Mouse (Mus musculus) subcutaneous adipose tissue, adult 2 months (tissue): ENCODE measurements around the gene 1110059G10Rik. TPM values are rescaled to one million over a fixed set of nuclear protein-coding genes. Genes with fewer than 3 reads are reported as not detected.

ENCODE experiments used
- polyA plus RNA-seq: library from polyadenylated mRNA; depleted of rRNA; stranded (reverse); fragments of >200 nt; gene quantifications from 2 replicates; pipeline ENCODE4 v1.2.3, GENCODE M21; 2012; ENCODE audit warnings: low replicate concordance; rRNA removed

1110059G10Rik gene
- polyA plus RNA-seq = 2.9 and 3.2 TPM in 2 replicates

DNA sequence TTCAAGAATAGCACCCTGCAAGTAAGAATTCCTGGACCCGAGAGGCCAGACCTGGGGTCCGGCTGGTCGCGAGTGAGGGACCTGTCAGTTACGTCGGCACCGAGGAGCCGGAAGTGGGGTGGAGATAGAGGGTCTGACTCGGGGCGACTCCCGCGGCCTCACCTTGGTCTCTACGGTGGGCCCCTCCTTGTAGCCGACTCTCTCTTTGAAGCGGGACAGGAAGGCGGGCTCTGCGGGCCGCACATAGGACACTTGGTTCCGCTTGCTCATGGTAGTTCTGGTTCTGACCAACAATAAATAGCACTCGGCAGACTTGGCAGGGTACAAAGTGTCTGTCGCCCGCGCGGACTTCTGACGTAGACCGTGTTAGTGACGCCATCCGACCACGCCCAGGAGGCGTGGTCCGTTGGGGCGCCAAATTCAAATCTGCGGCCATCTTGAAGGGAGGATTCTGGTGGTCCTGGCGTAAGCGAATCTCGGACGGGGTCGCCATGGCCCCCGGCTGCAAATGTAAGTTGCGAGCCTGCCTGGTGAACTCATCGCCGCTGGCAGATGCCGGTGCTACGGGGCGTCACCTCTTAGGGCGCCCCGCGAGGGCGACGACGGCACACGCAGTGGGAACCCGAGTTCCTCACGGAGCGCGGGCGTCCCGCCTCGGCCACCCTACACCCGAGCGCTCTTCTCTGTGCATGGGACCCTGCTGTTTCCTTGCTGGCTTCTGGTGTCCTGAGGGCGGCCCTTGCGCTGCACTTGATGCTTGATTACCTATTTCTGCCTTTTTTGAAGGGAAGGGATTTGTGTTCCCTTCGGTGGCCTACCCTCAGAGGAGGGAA lies at the start of gene 1110059G10Rik, which contains the start of gene Kif15:
TSS of gene 1110059G10Rik (minus strand) at position 358 of the 833 bp plus-strand sequence.
TSS of gene Kif15 (plus strand) at position 404 of the 833 bp plus-strand sequence.

DNA sequence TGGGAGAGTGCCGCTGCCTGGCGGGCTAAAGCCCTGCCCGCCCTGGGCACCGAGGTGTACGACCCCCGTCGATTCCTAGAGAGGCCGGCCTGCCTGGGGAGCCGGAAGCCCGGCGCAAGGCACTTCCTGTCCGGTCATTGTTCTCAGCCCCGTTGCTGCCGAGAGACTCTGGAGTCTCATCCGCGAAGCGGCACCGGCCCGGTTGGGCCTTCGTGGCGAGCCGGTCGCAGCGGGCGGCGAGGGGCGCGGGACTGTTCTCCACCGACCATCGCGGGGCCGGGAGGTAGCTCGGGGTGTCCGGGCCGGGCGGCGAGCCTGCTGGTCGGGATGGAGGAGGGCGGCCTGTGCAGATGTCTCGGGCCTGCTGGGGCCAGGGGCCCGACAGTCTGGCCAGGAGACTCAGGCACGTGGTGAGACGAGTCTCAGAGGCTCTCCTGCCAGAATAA lies 27.8 kb downstream of the 1110059G10Rik start, which contains the start of gene Zfp105:
TSS of gene Zfp105 (plus strand) at position 137 of the 446 bp plus-strand sequence.

Other genes with a start within 250 kb of the 1110059G10Rik start
- gene Topaz1, start 203.7 kb downstream of the 1110059G10Rik start, polyA plus RNA-seq = 0.05 and 0.27 TPM in 2 replicates
- 6.0 and 6.1 TPM in 2 replicates for gene Tcaim, start 145.5 kb downstream of the 1110059G10Rik start, polyA plus RNA-seq
- gene Gm35549, start 107.0 kb downstream of the 1110059G10Rik start, polyA plus RNA-seq = not detected in 2 replicates
- gene Zfp445, start 85.0 kb downstream of the 1110059G10Rik start, polyA plus RNA-seq = 33.8 and 62.7 TPM in 2 replicates
- gene Zkscan7, start 65.3 kb downstream of the 1110059G10Rik start, polyA plus RNA-seq = 2.6 and 6.5 TPM in 2 replicates
- 0.67 and 2.4 TPM in 2 replicates for gene Zfp105, start 27.9 kb downstream of the 1110059G10Rik start, polyA plus RNA-seq
- gene Kif15, start within 50 bp of the 1110059G10Rik start, polyA plus RNA-seq = 0.69 and 9.7 TPM in 2 replicates
- gene Tmem42, start 70.3 kb upstream of the 1110059G10Rik start, polyA plus RNA-seq = 15.7 and 18.2 TPM in 2 replicates
- 0.20 and 0.31 TPM in 2 replicates for gene Tgm4, start 83.7 kb upstream of the 1110059G10Rik start, polyA plus RNA-seq
- gene Zdhhc3, start 162.2 kb upstream of the 1110059G10Rik start, polyA plus RNA-seq = 94.7 and 175 TPM in 2 replicates
- gene Exosc7, start 162.2 kb upstream of the 1110059G10Rik start, polyA plus RNA-seq = 25.1 and 33.1 TPM in 2 replicates
- gene Clec3b, start 199.9 kb upstream of the 1110059G10Rik start, polyA plus RNA-seq = 228 and 407 TPM in 2 replicates